Mouse (Mus musculus) urinary bladder, postnatal 0 days (tissue): ENCODE measurements around the gene Tcp11l1. TPM values are rescaled to one million over a fixed set of nuclear protein-coding genes. Genes with fewer than 3 reads are reported as not detected.

ENCODE experiments used
- polyA plus RNA-seq: library from polyadenylated mRNA; unstranded; fragments of >200 nt; fragmentation: Nextera tagmentation; extraction: Ambion mirVana; gene quantifications from 2 replicates; pipeline ENCODE4 v1.2.1, GENCODE M21; 2015

Tcp11l1 gene
- polyA plus RNA-seq: 36.2 and 38.8 TPM in 2 replicates

DNA sequence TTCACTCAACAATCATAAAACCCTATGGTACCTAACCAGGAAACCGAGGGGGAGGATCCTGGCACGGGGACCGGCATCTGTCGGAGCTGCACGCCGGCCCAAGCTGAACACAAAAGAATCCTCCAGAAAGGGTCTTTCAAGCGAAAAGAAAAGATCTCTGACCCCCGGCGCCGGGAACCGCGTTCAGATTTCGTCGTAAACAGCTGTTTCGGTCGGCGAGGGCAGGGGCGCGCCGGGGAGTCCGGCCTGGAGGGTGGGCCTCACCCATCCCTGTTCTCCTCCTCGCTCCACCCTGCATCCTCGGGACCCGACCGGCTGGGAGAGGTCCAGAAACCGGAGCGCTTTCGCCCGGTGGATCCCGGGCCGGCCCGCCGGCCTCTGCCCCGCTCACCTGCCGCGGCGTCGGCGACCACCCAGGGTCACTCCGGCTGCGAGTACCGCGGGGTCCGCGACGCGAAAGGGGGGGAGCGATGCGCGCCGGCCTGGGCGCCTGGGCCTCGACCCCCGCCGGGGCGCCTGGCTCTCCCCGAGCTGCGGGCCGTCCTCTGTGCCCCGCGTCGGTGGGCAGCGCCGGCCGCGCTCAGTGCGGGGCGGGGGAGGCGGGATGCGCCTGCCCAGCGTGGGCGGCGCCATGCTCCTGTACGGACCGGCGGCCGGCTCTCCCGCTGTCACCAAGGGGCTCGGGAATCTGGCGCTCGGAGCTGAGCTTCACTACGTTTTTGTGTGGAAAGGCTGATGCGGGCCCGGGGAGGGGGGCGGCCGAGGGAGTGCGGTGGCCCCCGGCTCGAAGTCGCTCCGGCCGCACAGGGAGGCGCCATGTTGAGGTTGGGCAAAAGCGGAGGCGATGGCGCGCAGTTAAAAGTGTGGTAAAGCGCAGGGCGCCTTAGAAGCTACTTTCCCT, at the start of gene Tcp11l1:
Tcp11l1 (minus strand) TSS at position 585 of the 901 bp plus-strand sequence.

DNA sequence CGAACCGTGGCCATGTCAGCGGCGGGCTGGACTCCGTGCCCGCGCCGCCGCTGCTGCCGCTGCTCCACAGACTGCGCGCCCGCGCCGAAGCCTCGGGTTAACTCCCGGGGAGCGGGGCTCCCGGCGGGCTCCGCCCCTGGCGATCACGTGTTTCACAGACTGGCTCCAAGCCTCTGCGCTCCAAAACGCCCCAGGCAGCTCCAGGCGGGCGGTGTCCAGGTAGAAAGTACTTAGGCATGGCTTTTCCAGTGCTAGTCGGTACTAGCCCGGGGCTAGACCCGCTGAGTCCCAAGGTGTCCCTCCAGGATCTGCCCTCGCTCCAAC, 30.7 kb upstream of the Tcp11l1 start, which contains the start of gene Depdc7:
Depdc7 (minus strand) TSS at position 138 of the 324 bp plus-strand sequence.

DNA sequence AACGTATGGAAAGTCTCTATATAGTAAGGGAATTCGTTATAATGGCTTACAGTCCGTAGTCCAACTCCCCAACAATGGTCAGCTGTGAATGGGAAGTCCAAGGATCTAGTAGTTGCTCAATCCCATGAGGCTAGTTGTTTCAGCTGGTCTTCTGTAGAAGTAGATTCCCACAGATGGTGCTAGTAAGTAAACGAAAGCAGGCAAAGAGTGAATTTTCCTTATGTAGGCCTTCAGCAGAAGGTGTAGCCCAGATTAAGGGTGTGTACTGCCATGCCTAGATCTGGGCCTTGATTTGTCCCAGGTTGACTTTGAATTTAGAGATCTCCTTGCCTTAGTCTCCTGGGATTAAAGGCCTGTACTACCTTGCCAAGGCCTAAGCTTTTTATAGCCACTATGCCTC, 4.3 kb upstream of the Tcp11l1 start, which contains the start of gene Pin1rt1:
Pin1rt1 (minus strand) TSS at position 101 of the 400 bp plus-strand sequence.

Other genes with a start within 250 kb of the Tcp11l1 start
- gene Hipk3, start 217.7 kb downstream of the Tcp11l1 start, polyA plus RNA-seq: 14.9 and 17.5 TPM in 2 replicates
- gene Cstf3, start 121.6 kb downstream of the Tcp11l1 start, polyA plus RNA-seq: 36.2 and 49.1 TPM in 2 replicates
- not detected in 2 replicates for gene Pin1rt1, start 4.2 kb upstream of the Tcp11l1 start, polyA plus RNA-seq
- 9.5 and 12.0 TPM in 2 replicates for gene Depdc7, start 30.7 kb upstream of the Tcp11l1 start, polyA plus RNA-seq
- 3.2 and 4.4 TPM in 2 replicates for gene Qser1, start 104.6 kb upstream of the Tcp11l1 start, polyA plus RNA-seq
- 5.4 and 5.7 TPM in 2 replicates for gene Prrg4, start 137.7 kb upstream of the Tcp11l1 start, polyA plus RNA-seq
- 7.2 and 7.6 TPM in 2 replicates for gene Ccdc73, start 155.6 kb upstream of the Tcp11l1 start, polyA plus RNA-seq